Mouse (Mus musculus): ENCODE data around the gene Nanp. TPM values are rescaled to one million over a fixed set of nuclear protein-coding genes. Genes with fewer than 3 reads are reported as not detected.

The Nanp gene
- polyA plus RNA-seq, 1 experiment, result 1.4 TPM

GRCm38 (mm10) chr2:150999021-150999420, 40.2 kb downstream of the Nanp start:
- Histone ChIP-seq H3K36me3 (ENCODE audit: control insufficient read depth, insufficient read depth, low read length) (no peaks in the 10 kb centered on the region), H3K4me3 (ENCODE audit: control insufficient read depth, low read depth, low read length) (no peak overlapping the region), H3K4me1 (ENCODE audit: control insufficient read depth, insufficient read depth, low read length) (peaks cover 3% of the 10 kb centered on the region; the same call in 1 of the 2 replicates), H3K27ac (ENCODE audit: control insufficient read depth, insufficient read depth, low read depth, low read length) (no peak overlapping the region), H3K27me3 (ENCODE audit: control insufficient read depth, insufficient read depth, low read length) (no peaks in the 10 kb centered on the region)
- TF ChIP-seq CTCF (IDR thresholded peaks at IDR 0.05; ENCODE audit: control insufficient read depth, insufficient read depth, insufficient replicate concordance, low read depth, low read length), result no peak
- TF ChIP-seq POLR2A (IDR thresholded peaks at IDR 0.05; ENCODE audit: control insufficient read depth, low read depth, low read length), result no peak

- Histone ChIP-seq H3K27ac (ENCODE audit: control insufficient read depth, insufficient read depth, low read depth, low read length) (no peak overlapping the region), H3K4me1 (ENCODE audit: control insufficient read depth, insufficient read depth, low read length) (peaks cover 3% of the 10 kb centered on the region; the same call in 1 of the 2 replicates), H3K36me3 (ENCODE audit: control insufficient read depth, insufficient read depth, low read length) (no peaks in the 10 kb centered on the region), H3K4me3 (ENCODE audit: control insufficient read depth, low read depth, low read length) (no peak overlapping the region), H3K27me3 (ENCODE audit: control insufficient read depth, insufficient read depth, low read length) (no peaks in the 10 kb centered on the region)
- TF ChIP-seq CTCF (IDR thresholded peaks at IDR 0.05; ENCODE audit: control insufficient read depth, insufficient read depth, insufficient replicate concordance, low read depth, low read length) (no peak), POLR2A (IDR thresholded peaks at IDR 0.05; ENCODE audit: control insufficient read depth, low read depth, low read length) (no peak)
Measured at GRCm38 (mm10) chr2:150997618-150998017, 41.6 kb downstream of the Nanp start.

GRCm38 (mm10) chr2:150995324-150995723, 43.9 kb downstream of the Nanp start:
- Histone ChIP-seq H3K4me1 (ENCODE audit: control insufficient read depth, insufficient read depth, low read length) (no peaks in the 10 kb centered on the region; the same call in 1 of the 2 replicates), H3K27ac (ENCODE audit: control insufficient read depth, insufficient read depth, low read depth, low read length) (no peak overlapping the region), H3K36me3 (ENCODE audit: control insufficient read depth, insufficient read depth, low read length) (no peaks in the 10 kb centered on the region), H3K4me3 (ENCODE audit: control insufficient read depth, low read depth, low read length) (no peak overlapping the region), H3K27me3 (ENCODE audit: control insufficient read depth, insufficient read depth, low read length) (no peaks in the 10 kb centered on the region)
- no peak for TF ChIP-seq POLR2A (IDR thresholded peaks at IDR 0.05; ENCODE audit: control insufficient read depth, low read depth, low read length)
- no peak for TF ChIP-seq CTCF (IDR thresholded peaks at IDR 0.05; ENCODE audit: control insufficient read depth, insufficient read depth, insufficient replicate concordance, low read depth, low read length)

- Histone ChIP-seq H3K4me3 (ENCODE audit: control insufficient read depth, low read depth, low read length) (no peak overlapping the region), H3K27ac (ENCODE audit: control insufficient read depth, insufficient read depth, low read depth, low read length) (no peak overlapping the region), H3K4me1 (ENCODE audit: control insufficient read depth, insufficient read depth, low read length) (no peaks in the 10 kb centered on the region), H3K27me3 (ENCODE audit: control insufficient read depth, insufficient read depth, low read length) (no peaks in the 10 kb centered on the region), H3K36me3 (ENCODE audit: control insufficient read depth, insufficient read depth, low read length) (no peaks in the 10 kb centered on the region)
- no peak for TF ChIP-seq CTCF (IDR thresholded peaks at IDR 0.05; ENCODE audit: control insufficient read depth, insufficient read depth, insufficient replicate concordance, low read depth, low read length)
Measured at GRCm38 (mm10) chr2:150991050-150991449, 48.1 kb downstream of the Nanp start.

- H3K27me3 ChIP-seq (ENCODE audit: control insufficient read depth, insufficient read depth, low read length), result no peaks in the 10 kb centered on the region
- H3K27ac ChIP-seq (ENCODE audit: control insufficient read depth, insufficient read depth, low read depth, low read length), result no peak overlapping the region
- no peaks in the 10 kb centered on the region for H3K4me1 ChIP-seq (ENCODE audit: control insufficient read depth, insufficient read depth, low read length)
- H3K4me3 ChIP-seq (ENCODE audit: control insufficient read depth, low read depth, low read length), result no peak overlapping the region
- TF ChIP-seq POLR2A (IDR thresholded peaks at IDR 0.05; ENCODE audit: control insufficient read depth, low read depth, low read length), result no peak
- no peak for TF ChIP-seq CTCF (IDR thresholded peaks at IDR 0.05; ENCODE audit: control insufficient read depth, insufficient read depth, insufficient replicate concordance, low read depth, low read length)
- no peaks in the 10 kb centered on the region for H3K36me3 ChIP-seq (ENCODE audit: control insufficient read depth, insufficient read depth, low read length)
Measured at GRCm38 (mm10) chr2:150990506-150990905, 48.7 kb downstream of the Nanp start.

GRCm38 (mm10) chr2:150985359-150985758, 53.8 kb downstream of the Nanp start:
- Histone ChIP-seq H3K27me3 (ENCODE audit: control insufficient read depth, insufficient read depth, low read length) (no peaks in the 10 kb centered on the region), H3K27ac (ENCODE audit: control insufficient read depth, insufficient read depth, low read depth, low read length) (no peak overlapping the region), H3K4me3 (ENCODE audit: control insufficient read depth, low read depth, low read length) (no peak overlapping the region), H3K4me1 (ENCODE audit: control insufficient read depth, insufficient read depth, low read length) (no peaks in the 10 kb centered on the region), H3K36me3 (ENCODE audit: control insufficient read depth, insufficient read depth, low read length) (no peaks in the 10 kb centered on the region)
- no peak for TF ChIP-seq POLR2A (IDR thresholded peaks at IDR 0.05; ENCODE audit: control insufficient read depth, low read depth, low read length)
- no peak for TF ChIP-seq CTCF (IDR thresholded peaks at IDR 0.05; ENCODE audit: control insufficient read depth, insufficient read depth, insufficient replicate concordance, low read depth, low read length)

GRCm38 (mm10) chr2:150982051-150982450, 57.1 kb downstream of the Nanp start:
- Histone ChIP-seq H3K4me1 (ENCODE audit: control insufficient read depth, insufficient read depth, low read length) (no peaks in the 10 kb centered on the region), H3K27me3 (ENCODE audit: control insufficient read depth, insufficient read depth, low read length) (no peaks in the 10 kb centered on the region), H3K4me3 (ENCODE audit: control insufficient read depth, low read depth, low read length) (no peak overlapping the region), H3K36me3 (ENCODE audit: control insufficient read depth, insufficient read depth, low read length) (no peaks in the 10 kb centered on the region), H3K27ac (ENCODE audit: control insufficient read depth, insufficient read depth, low read depth, low read length) (no peak overlapping the region)
- TF ChIP-seq POLR2A (IDR thresholded peaks at IDR 0.05; ENCODE audit: control insufficient read depth, low read depth, low read length), result no peak
- TF ChIP-seq CTCF (IDR thresholded peaks at IDR 0.05; ENCODE audit: control insufficient read depth, insufficient read depth, insufficient replicate concordance, low read depth, low read length), result no peak

GRCm38 (mm10) chr2:150981524-150981923, 57.7 kb downstream of the Nanp start:
- TF ChIP-seq POLR2A (IDR thresholded peaks at IDR 0.05; ENCODE audit: control insufficient read depth, low read depth, low read length) (no peak), CTCF (IDR thresholded peaks at IDR 0.05; ENCODE audit: control insufficient read depth, insufficient read depth, insufficient replicate concordance, low read depth, low read length) (no peak)
- no peak overlapping the region for H3K27ac ChIP-seq (ENCODE audit: control insufficient read depth, insufficient read depth, low read depth, low read length)
- no peaks in the 10 kb centered on the region for H3K27me3 ChIP-seq (ENCODE audit: control insufficient read depth, insufficient read depth, low read length)
- H3K4me3 ChIP-seq (ENCODE audit: control insufficient read depth, low read depth, low read length), result no peak overlapping the region
- H3K36me3 ChIP-seq (ENCODE audit: control insufficient read depth, insufficient read depth, low read length), result no peaks in the 10 kb centered on the region
- H3K4me1 ChIP-seq (ENCODE audit: control insufficient read depth, insufficient read depth, low read length), result no peaks in the 10 kb centered on the region
